Mouse (Mus musculus): ENCODE results near the gene Dpt.

GRCm38 (mm10) chr1:164758401-164758800 lies 38.0 kb upstream of the Dpt start:
- TF ChIP-seq POLR2A (IDR thresholded peaks at IDR 0.05; ENCODE audit: low read depth, low read length) (no peak), POLR2AphosphoS2 (IDR thresholded peaks at IDR 0.05; ENCODE audit: low read depth, low read length) (no peak), RAD21 (IDR thresholded peaks at IDR 0.05; ENCODE audit: low read depth, low read length) (no peak), EP300 (IDR thresholded peaks at IDR 0.05; ENCODE audit: low read length) (no peak), CTCF (conservative IDR thresholded peaks at IDR 0.05 in 1 of 2, IDR thresholded peaks at IDR 0.05 in 1 of 2; ENCODE audit: low read depth in 2 of 2, low read length in 2 of 2) (no peak), USF1 (IDR thresholded peaks at IDR 0.05; ENCODE audit: low read depth, low read length) (no peak), BHLHE40 (IDR thresholded peaks at IDR 0.05; ENCODE audit: low read depth, low read length) (no peak), ZNF384 (IDR thresholded peaks at IDR 0.05; ENCODE audit: low read depth, low read length) (no peak)

Measured in CH12.LX (cell line).